25 mouse cellular contexts compared by ENCODE assay signal in the genomic region with DNA sequence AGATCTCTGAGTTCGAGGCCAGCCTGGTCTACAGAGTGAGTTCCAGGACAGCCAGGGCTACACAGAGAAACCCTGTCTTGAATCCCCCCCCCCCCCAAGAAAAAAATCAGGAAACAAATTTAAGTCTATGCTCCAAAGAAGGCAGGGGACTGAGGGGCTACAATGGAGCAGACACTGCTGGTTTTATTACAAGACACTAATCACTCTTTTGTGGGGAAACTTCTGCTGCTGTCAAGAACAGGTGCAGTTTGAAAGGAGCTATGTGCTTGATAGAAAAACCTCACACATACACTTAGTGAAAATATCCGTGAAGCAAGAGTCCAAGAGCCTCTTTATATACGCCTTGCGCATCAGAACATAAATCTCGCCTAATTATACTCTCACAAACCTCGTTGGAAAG. TPM values are rescaled to one million over a fixed set of nuclear protein-coding genes. Genes with fewer than 3 reads are reported as not detected.
DNase-seq lines count a peak whose midpoint lies in the region; ATAC-seq and TF ChIP-seq lines count a peak whose summit lies in the region.
"Had no signal": no experiment of that assay in that cellular context is flagged by ENCODE, and none has a peak within 500 bp of the region (broad histone marks: within the 10 kb centered on the region; RNA-seq: fewer than 3 reads in every experiment).

No protein-coding gene starts in this region.

- no peak overlapping the region for H3K4me3 ChIP-seq in CH12.LX (replicated peaks in 1 of 3; ENCODE audit: low read depth in 2 of 3, low read length in 2 of 3, poor library complexity in 1 of 3)
- no peak overlapping the region for H3K4me3 ChIP-seq in neural tube, embryonic 12.5 days
- no peak overlapping the region for H3K4me3 ChIP-seq in neural tube, embryonic 15.5 days (replicated peaks)
- H3K4me3 ChIP-seq in forebrain, embryonic 14.5 days (ENCODE audit: low read depth, low read length), result no peak overlapping the region
- H3K4me3 ChIP-seq: embryonic facial prominence, embryonic 13.5 days; embryonic facial prominence, embryonic 15.5 days; erythroblast, embryonic 14.5 days; forebrain, embryonic 10.5 days; forebrain, embryonic 12.5 days; forebrain, embryonic 15.5 days had no signal

- H3K9ac ChIP-seq in CH12.LX (ENCODE audit: insufficient read depth, low read depth), result no peak overlapping the region
- no peak overlapping the region for H3K9ac ChIP-seq in neural tube, embryonic 12.5 days
- H3K9ac ChIP-seq in neural tube, embryonic 15.5 days (replicated peaks), result no peak overlapping the region
- no peak overlapping the region for H3K9ac ChIP-seq in forebrain, embryonic 14.5 days (ENCODE audit: low read length)
- H3K9ac ChIP-seq: embryonic facial prominence, embryonic 13.5 days; embryonic facial prominence, embryonic 15.5 days; forebrain, embryonic 12.5 days; forebrain, embryonic 15.5 days; forebrain, postnatal 0 days had no signal

- dilution Hi-C loops in CH12.LX (cut with MboI; ENCODE audit: extremely low pct_ligation_motif_present, extremely low pct_unique_long_range_greater_than_20kb, low sequenced_read_pairs), result no loop called here

- no peaks in the 10 kb centered on the region for H3K36me3 ChIP-seq in CH12.LX (replicated peaks in 1 of 2; ENCODE audit: control insufficient read depth in 1 of 2, insufficient read depth in 1 of 2, low read length in 1 of 2)
- no peaks in the 10 kb centered on the region for H3K36me3 ChIP-seq in neural tube, embryonic 12.5 days
- no peaks in the 10 kb centered on the region for H3K36me3 ChIP-seq in neural tube, embryonic 15.5 days
- H3K36me3 ChIP-seq in forebrain, embryonic 14.5 days (ENCODE audit: control insufficient read depth, insufficient read depth, low read length), result no peaks in the 10 kb centered on the region
- H3K36me3 ChIP-seq: embryonic facial prominence, embryonic 13.5 days; embryonic facial prominence, embryonic 15.5 days; forebrain, embryonic 10.5 days; forebrain, embryonic 12.5 days; forebrain, embryonic 15.5 days; G1E had no signal

- WGBS in neural tube, embryonic 12.5 days, result 35% methylated on average over 6 of the region's 6 CpGs
- 21% methylated on average over 6 of the region's 6 CpGs for WGBS in neural tube, embryonic 15.5 days
- WGBS in forebrain, embryonic 14.5 days, result 55% methylated on average over 6 of the region's 6 CpGs

- peak; percentile 65 for ATAC-seq in neural tube, embryonic 12.5 days (ENCODE audit: low FRiP score, low read depth)
- ATAC-seq in neural tube, embryonic 15.5 days (ENCODE audit: low FRiP score), result no peak
- ATAC-seq in forebrain, embryonic 14.5 days, result no peak
- ATAC-seq: activated CD4-positive, CD25-positive, alpha-beta regulatory T cell, adult 4 months; forebrain, embryonic 15.5 days; forebrain, postnatal 0 days; Patski had no signal

- no peaks in the 10 kb centered on the region for H3K9me3 ChIP-seq in CH12.LX (replicated peaks; ENCODE audit: low read length)
- no peaks in the 10 kb centered on the region for H3K9me3 ChIP-seq in neural tube, embryonic 12.5 days
- no peaks in the 10 kb centered on the region for H3K9me3 ChIP-seq in neural tube, embryonic 15.5 days (replicated peaks)
- no peaks in the 10 kb centered on the region for H3K9me3 ChIP-seq in forebrain, embryonic 14.5 days (replicated peaks; ENCODE audit: control insufficient read depth, low read length)
- H3K9me3 ChIP-seq: embryonic facial prominence, embryonic 13.5 days; embryonic facial prominence, embryonic 15.5 days; forebrain, embryonic 10.5 days; forebrain, embryonic 12.5 days; forebrain, embryonic 15.5 days; G1E had no signal

- no peak overlapping the region for H3K27ac ChIP-seq in CH12.LX (ENCODE audit: insufficient read depth, low read depth)
- H3K27ac ChIP-seq in neural tube, embryonic 12.5 days, result no peak overlapping the region
- H3K27ac ChIP-seq in neural tube, embryonic 15.5 days (replicated peaks), result no peak overlapping the region
- no peak overlapping the region for H3K27ac ChIP-seq in forebrain, embryonic 14.5 days (ENCODE audit: low read depth, low read length)
- H3K27ac ChIP-seq: embryonic facial prominence, embryonic 13.5 days; embryonic facial prominence, embryonic 15.5 days; forebrain, embryonic 10.5 days; forebrain, embryonic 12.5 days; forebrain, embryonic 15.5 days had no signal

- no peak for TF ChIP-seq EP300 in CH12.LX (IDR thresholded peaks at IDR 0.05; ENCODE audit: low read length)

- no peak for TF ChIP-seq POLR2A in CH12.LX (IDR thresholded peaks at IDR 0.05; ENCODE audit: low read depth, low read length)

- in situ Hi-C loops in CH12.LX (cut with MboI; ENCODE audit: low pct_ligation_motif_present, low pct_unique_long_range_greater_than_20kb, low sequenced_read_pairs), result no loop called here

- H3K27me3 ChIP-seq in CH12.LX (replicated peaks), result no peaks in the 10 kb centered on the region
- no peaks in the 10 kb centered on the region for H3K27me3 ChIP-seq in neural tube, embryonic 12.5 days (replicated peaks)
- no peaks in the 10 kb centered on the region for H3K27me3 ChIP-seq in neural tube, embryonic 15.5 days (replicated peaks)
- no peaks in the 10 kb centered on the region for H3K27me3 ChIP-seq in forebrain, embryonic 14.5 days (replicated peaks; ENCODE audit: control insufficient read depth, insufficient read depth, low read length)
- H3K27me3 ChIP-seq: embryonic facial prominence, embryonic 13.5 days; embryonic facial prominence, embryonic 15.5 days; forebrain, embryonic 15.5 days; Patski had no signal

- no peak for TF ChIP-seq CTCF in CH12.LX (conservative IDR thresholded peaks at IDR 0.05 in 1 of 2, IDR thresholded peaks at IDR 0.05 in 1 of 2; ENCODE audit: low read depth in 2 of 2, low read length in 2 of 2)

- peak overlapping the region; percentile 50; the same call in 1 of the 2 replicates for H3K4me2 ChIP-seq in CH12.LX (ENCODE audit: insufficient read depth, low read depth, poor library complexity, severe bottlenecking)
- H3K4me2 ChIP-seq in neural tube, embryonic 12.5 days (replicated peaks), result no peak overlapping the region
- peak overlapping the region; percentile 22 for H3K4me2 ChIP-seq in neural tube, embryonic 15.5 days
- H3K4me2 ChIP-seq in forebrain, embryonic 14.5 days (ENCODE audit: low read length), result no peak overlapping the region
- H3K4me2 ChIP-seq: embryonic facial prominence, embryonic 13.5 days; embryonic facial prominence, embryonic 15.5 days; forebrain, embryonic 12.5 days; forebrain, embryonic 15.5 days had no signal

- H3K4me1 ChIP-seq in CH12.LX (ENCODE audit: control insufficient read depth in 1 of 2, insufficient read depth in 2 of 2), result peaks cover 4 to 5% of the 10 kb centered on the region in 2 experiments; a peak in 3 of 4 replicates
- H3K4me1 ChIP-seq in neural tube, embryonic 12.5 days, result no peaks in the 10 kb centered on the region; the same call in 1 of the 2 replicates
- peaks cover 8% of the 10 kb centered on the region for H3K4me1 ChIP-seq in neural tube, embryonic 15.5 days
- H3K4me1 ChIP-seq in forebrain, embryonic 14.5 days (ENCODE audit: control insufficient read depth, insufficient read depth, low read length), result no peaks in the 10 kb centered on the region
- H3K4me1 ChIP-seq: embryonic facial prominence, embryonic 13.5 days; embryonic facial prominence, embryonic 15.5 days had no signal

- no peaks in the 10 kb centered on the region for H3K79me2 ChIP-seq in CH12.LX (replicated peaks; ENCODE audit: control insufficient read depth, extremely low read depth, insufficient read depth, poor library complexity, severe bottlenecking)

- no peak for DNase-seq in CH12.LX (ENCODE audit: extremely low read depth)
- DNase-seq in mesoderm, embryonic 11.5 days (ENCODE audit: low read depth, low spot score), result peak; percentile 22
- DNase-seq in forebrain, embryonic 14.5 days (ENCODE audit: low spot score), result no peak
- DNase-seq in cerebellum, adult 18-20 months, result no peak
- no peak for DNase-seq in cerebellum, postnatal 4 days (ENCODE audit: low spot score in 2 of 2)
- DNase-seq: adrenal gland, postnatal 10 days; adrenal gland, postnatal 25 days; cerebellum, adult 11 months; cerebellum, adult 2 months; cerebellum, adult 9-10 months; cerebellum, postnatal 10 days; cerebellum, postnatal 25 days; embryo, embryonic 11 days; forebrain, postnatal 0 days had no signal

- TF ChIP-seq RAD21 in CH12.LX (IDR thresholded peaks at IDR 0.05; ENCODE audit: low read depth, low read length), result no peak

TF ChIP-seq in CH12.LX, 34 proteins besides CTCF, POLR2A, EP300 and RAD21:
- TF ChIP-seq KAT2A (IDR thresholded peaks at IDR 0.05; ENCODE audit: insufficient replicate concordance, low read length) (no peak), GABPA (IDR thresholded peaks at IDR 0.05; ENCODE audit: insufficient replicate concordance, low read depth, low read length) (no peak), BHLHE40 (IDR thresholded peaks at IDR 0.05; ENCODE audit: low read depth, low read length) (no peak), SIN3A (IDR thresholded peaks at IDR 0.05; ENCODE audit: low read length) (no peak), POLR2AphosphoS2 (IDR thresholded peaks at IDR 0.05; ENCODE audit: low read depth, low read length) (no peak), MYC (IDR thresholded peaks at IDR 0.05; ENCODE audit: low read depth, low read length) (no peak), ETS1 (conservative IDR thresholded peaks at IDR 0.05; ENCODE audit: low read depth, low read length) (no peak), ZNF384 (IDR thresholded peaks at IDR 0.05; ENCODE audit: low read depth, low read length) (no peak), MXI1 (IDR thresholded peaks at IDR 0.05; ENCODE audit: low read depth, low read length) (no peak)

RNA-seq across cellular contexts. Expression of a gene that starts 29.7 kb away (rescaled TPM):
- total RNA-seq in CH12.LX (2012; rRNA removed) (4.0 and 4.5 TPM in 2 replicates), CH12.LX (2014; rRNA removed) (4.3 and 4.5 TPM in 2 replicates)
- 4.7 and 6.9 TPM in 2 replicates for polyA plus RNA-seq in CH12.LX (2012; ENCODE audit: insufficient read length, low read depth)
- polyA plus RNA-seq in neural tube, embryonic 12.5 days (2016; fragmentation: Nextera tagmentation; extraction: Ambion mirVana), result 8.2 and 9.8 TPM in 2 replicates
- 9.2 and 12.1 TPM in 2 replicates for polyA plus RNA-seq in neural tube, embryonic 15.5 days (2015; fragmentation: Nextera tagmentation; extraction: Ambion mirVana)
- polyA plus RNA-seq in forebrain, embryonic 14.5 days (2014; fragmentation: Nextera tagmentation; extraction: Ambion mirVana), result 8.9 and 9.1 TPM in 2 replicates

Comparison
In these comparisons a context has a peak if more than half of its experiments do, and no peak if none do; other contexts are left out.
1. H3K4me2 ChIP-seq: peak in CH12.LX (single experiment) and neural tube, embryonic 15.5 days (single experiment); none in neural tube, embryonic 12.5 days (single experiment) and forebrain, embryonic 14.5 days (single experiment).